Mouse (Mus musculus) c-Kit-positive CD71-positive TER-119-negative erythroid progenitor cells, embryonic 14.5 days (primary cell): Measurements from ENCODE around the gene Abi3.
"Not testable (repeated sequence)": the region's sequence is repeated elsewhere in the genome, so short reads cannot be mapped to it uniquely, and the experiment has no call there.

Source experiments
- DNase-seq: peaks from one replicate; pipeline ENCODE4 v3.0.0-alpha.2; 2013; ENCODE audit warnings: low read depth

Abi3 gene

DNA sequence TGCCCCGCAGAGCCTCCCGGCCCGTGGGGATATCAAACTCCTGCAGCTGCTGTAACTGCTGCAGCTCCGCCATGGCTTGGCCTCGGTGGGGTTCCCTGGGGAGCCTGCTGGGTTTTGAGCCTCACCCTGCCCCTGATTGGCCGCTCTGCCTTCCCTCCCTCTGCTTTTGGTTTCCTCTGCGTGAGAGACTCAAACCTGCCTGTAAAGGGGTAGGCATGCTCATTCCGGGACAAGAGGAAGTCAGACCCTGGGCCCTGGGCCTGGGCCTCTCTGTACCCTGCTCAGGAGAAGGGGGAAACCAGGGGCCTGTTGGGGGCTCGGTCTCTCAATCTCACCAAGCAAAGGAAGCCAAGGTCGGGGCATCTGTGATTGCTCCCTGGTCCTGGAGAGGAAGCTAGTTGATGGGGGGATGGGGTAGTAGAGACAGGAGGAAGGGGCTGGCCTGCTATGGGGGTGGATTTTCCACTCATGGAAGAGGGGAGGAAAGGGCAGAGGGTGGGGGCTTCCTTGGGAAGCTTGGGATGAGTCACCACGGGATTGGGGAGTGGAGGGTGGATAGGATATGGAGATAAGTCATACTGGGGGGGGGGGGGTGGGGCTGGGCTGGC, at the start of gene Abi3:
TSS of gene Abi3 (minus strand) at position 403 of the 608 bp plus-strand sequence.
- no peak for DNase-seq

DNA sequence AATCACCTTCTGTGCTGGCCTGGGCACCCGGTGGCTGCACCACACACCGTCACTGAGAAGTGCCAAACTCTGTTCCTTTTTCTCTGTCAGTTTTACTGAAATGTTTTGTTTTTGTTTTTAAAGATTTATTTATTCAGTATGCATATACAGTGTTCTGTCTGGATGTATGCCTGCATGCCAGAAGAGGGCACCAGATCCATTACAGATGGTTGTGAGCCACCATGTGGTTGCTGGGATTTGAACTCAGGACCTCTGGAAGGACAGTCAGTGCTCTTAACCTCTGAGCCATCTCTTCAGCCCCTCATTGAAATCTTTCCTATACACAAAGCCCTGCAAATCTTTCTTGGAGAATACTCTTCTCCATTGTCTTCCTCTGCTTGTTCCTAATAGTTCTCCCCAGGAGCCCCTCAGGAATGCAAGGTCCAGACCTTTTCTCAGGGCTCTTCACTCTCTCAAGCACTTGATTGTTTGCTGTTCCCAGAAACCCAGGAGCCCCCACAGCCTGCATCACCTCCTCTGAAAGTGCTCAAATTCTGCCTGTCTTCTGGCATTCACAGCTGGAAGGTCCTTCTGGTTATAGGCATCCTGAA, 48.3 kb upstream of the Abi3 start:
- no peak for DNase-seq

DNA sequence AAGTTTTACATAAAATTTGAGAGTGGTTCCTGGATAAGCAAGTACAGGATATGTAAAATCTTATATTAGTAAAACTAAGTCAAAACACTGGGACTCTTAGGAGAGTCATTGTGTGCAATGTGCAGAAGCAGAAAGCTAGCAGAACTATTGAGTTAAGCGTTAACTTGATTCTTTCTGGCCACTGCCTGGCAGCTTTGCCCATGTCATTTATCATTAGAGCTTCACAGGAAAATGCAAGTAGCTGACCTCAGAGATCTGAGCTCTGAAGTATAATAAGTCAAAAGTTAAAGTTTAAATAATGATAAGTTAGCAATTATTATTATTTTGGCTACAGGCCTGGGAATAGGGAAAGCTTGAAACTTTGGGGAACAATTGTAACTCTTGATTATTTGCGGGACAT, 37.6 kb upstream of the Abi3 start:
- DNase-seq: not testable (repeated sequence)

DNA sequence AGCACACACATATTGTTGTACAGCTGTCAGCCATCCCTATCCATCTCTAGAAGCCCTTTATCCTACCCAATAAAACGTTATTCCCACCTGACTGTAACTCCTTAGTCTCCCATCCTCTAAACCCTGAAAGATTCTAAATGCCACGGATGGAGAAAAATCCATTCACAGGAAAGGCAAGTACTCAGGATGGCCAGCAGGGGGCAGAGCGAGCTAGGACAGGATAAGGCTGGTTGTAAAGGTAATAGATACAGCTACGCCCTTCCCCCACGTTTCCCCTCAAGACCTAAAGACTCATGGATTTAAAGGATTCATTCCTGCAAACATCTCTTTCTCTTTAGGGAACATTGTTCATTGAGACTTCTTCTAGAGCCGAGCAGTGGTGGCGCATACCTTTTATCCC, 34.0 kb upstream of the Abi3 start:
- peak; percentile 44 for DNase-seq

DNA sequence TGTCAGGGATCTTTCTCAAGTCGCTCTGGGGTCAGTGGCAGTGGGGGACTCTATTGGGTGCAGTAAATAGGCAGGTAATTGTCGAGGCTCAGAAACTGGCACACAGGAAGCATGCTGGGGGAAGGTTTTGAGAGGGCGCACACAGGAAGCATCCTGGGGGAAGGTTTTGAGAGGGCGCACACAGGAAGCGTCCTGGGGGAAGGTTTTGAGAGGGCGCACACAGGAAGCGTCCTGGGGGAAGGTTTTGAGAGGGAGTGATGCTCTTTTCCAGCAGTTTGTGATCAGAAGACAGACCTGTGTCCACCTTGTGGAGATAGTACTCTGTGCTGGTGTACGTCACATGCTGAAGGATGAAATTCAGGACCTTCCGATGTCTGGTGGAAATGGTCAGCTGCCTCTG, 33.5 kb upstream of the Abi3 start:
- no peak for DNase-seq

DNA sequence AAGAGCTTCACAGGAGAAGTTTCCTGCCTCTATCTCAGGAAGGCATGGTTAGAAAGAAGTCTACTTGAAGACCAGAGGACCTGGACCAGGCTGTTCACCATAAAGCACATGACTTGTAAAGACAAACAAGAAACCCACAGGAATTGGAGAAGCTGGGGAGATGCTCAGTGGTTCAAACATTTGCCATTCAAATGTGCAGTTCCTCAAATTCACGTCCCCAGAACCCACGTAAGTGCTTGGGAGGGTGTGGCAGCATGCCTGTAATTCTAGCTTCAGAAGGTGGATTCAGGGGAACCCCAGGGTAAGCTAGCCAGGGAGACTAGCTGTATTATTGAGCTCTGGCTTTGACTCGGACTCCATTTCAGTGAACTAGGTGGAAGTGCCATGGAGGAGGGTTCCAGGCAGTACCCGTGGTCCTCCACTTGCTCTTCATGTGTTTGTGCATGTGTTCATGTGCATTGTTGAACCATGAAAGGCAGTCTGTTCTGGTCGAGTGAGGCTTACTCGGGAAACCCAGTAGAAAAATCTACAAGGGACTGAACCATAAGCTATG, 27.7 kb upstream of the Abi3 start:
- DNase-seq: no peak

DNA sequence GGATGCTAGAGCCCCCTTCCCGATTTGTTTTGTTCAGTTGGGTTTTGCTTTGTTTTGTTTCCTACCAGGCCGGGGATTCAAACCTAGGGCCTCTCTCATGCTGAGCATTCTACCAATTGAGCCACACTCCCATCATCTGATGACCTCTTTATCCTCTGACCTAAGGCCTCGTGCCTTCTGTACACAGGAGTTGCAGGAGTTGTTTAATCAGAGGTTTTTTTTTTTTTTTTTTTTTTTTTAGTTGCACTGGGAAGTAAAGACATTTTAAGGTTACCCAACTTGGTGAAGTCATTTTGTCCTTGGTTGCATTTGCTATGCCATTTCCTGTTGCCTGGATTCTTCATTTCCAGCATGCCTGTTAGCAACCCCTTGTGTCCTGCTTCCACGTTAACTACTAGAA, 27.2 kb upstream of the Abi3 start:
- DNase-seq: no peak

DNA sequence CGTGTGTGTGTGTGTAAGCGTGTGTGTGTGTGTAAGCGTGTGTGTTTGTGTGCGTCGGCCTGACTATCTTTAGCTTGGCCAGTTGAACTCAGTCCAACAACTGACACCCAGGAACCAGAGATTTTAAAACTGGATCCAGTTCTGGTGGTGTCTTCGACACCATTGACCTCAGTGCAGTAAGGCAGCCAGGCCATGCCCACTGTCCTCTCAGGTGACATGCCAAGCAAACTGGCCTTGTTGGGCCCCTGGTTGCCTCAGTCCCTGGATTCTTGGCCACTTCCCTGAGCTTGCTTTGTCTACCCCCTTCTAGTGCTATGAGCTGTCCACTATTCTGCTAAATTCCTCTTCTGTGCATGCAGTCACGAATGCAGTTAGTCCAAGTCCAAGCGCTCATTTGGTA, 19.1 kb upstream of the Abi3 start:
- DNase-seq: no peak

DNA sequence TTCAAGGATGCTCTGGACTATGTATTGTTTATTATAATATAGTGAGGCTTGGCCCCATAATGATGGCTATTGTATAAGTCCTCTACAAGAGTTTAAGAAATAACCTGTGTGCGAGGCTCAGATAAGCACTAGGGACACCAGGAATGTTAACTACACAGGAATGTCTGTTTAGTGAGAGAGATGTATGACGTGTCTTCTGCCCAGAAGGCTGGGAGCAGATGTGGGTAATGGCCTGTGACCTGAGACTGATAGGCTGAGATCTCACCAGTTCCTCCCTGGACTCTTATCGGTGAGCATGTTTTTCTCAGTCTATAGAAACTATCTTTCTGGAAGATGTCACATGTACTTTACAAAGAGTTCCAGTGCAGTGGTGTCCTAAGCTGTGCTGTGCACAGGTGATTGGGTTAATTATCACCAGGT, 17.8 kb upstream of the Abi3 start:
- peak; percentile 71 for DNase-seq

DNA sequence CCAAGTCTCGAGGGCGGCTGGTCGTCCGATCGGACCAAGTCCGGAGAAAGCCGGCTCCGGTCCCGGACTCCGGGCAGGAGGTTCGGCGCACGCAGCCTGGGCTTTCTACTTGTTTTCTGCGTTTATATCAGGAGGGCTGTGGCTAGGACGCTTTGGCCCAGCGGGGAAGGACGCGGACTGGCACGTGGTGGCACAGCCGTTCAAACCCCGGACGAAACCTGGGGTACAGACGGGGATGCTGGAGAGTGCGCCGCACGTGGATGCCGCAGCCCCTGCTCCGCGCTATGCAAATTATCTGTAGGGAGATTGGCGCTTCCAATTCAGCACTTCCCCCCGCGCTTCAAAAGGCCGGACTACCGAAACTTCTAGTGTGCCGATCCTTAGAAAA, 17.2 kb upstream of the Abi3 start:
- peak; percentile 57 for DNase-seq

DNA sequence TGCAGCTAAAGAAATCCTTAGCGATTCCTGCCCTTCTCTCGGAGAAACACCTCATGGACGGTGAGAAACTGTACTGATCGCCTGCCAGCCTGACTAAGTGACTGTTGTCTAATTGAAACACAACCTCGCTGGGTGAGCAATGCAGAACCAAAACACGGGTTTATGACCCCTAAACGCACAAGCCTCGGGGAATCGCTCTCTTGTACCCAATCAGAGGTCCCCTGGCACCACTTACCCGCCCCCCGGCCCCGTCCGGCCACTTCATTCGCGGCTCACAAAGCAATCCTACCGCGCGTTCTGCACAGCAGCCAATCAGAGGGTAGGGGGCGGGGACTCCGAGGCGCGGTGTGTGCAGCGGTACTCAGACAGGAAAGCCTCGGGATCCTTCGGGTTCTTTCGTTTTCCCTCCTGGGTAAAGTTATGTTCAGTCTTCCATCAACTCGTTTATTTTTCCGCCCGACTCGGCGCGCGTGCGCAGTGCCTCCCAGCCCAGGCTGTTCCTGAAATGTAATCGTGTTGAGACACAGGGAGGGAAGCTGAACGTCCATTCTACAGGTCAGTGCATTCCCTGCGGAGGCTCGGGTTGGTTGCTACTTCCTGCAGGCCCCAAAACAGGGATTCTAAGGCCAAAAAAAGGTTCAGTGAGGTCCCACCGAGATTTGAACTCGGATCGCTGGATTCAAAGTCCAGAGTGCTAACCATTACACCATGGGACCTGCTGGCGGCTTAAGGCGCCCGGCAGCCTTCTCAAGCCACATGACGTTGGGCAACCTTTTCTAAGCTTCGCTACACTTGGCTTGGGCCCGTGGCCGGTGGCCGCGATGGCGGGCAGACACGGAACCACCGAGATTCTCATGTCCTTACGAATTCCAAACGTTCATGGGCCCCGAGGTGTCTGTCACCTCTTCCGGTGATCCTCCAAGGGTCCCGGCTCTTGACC, 16.5 kb upstream of the Abi3 start:
- DNase-seq: peak; percentile 97

DNA sequence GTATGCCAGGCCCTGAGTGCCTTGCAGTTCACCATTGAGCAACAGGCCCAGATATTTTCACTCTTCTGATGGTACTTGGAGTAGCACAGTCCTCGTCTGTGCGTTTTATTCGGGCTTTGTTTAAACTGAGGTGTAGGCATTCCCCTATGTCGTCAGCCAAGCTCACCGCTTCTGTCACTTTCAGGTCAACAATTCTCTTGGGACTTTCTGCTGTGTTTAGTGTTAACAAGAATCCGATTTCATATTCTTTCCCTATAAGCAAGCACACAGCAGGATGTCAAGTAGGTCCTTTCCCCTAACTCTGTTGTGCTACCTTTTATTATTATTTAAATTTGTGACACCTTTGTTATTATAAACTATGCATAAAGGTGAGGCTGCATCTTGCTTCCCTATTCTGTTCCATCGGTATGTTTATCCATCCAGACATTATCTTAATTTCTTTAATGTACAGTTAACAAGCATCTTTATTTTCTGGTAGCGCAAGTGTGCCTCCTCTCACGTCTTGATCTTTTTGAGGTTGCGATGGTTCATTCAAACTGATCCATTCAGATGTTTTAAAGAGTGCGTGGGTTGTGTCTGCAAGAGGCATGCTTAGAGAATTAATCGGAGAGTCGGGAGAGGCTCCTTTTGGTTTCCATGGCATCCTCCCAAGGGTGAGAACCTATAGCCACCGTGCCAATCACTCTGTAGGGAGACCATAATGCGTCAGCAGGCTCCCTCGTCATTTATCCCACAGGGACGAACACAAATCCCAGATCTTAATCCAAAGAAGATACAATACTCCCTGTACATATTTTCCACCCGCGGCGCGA, 15.6 kb upstream of the Abi3 start:
- no peak for DNase-seq

DNA sequence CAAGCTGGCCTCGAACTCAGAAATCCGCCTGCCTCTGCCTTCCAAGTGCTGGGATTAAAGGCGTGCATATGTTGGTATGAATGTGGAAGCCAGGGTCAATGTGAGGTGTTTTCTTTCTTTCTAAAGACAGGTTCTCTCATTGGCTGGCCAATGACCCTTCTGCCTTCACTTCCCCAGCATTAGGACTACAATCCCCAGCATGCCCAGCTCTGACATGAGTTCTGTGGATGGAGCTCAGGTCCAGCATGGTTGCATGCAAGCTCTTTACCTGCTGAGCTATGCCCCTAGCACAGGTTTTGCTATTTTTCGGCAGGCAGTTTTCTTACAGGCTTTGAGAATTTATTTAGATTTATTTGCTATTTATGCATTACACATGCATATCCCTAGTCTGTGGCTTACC, 15.0 kb upstream of the Abi3 start:
- DNase-seq: no peak

DNA sequence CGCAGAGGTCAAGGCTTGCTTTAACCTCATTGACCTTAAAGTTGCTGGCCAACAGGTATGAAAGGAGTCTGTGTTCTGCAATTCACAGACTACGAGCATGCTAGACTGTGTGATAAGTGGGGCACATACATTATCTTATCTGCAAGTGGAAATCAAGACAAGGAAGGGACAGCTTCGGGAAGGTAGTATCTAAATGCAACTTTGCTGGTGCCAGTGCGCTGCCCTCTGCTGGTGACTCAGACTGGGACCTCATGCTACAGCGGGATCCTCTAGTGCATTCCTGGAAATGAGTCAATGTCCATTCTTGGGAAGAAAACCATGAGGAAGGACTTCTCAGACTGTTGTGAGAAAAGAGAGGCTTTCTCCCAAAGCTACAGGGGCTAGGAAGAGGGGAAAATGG, 11.4 kb upstream of the Abi3 start:
- DNase-seq: no peak

DNA sequence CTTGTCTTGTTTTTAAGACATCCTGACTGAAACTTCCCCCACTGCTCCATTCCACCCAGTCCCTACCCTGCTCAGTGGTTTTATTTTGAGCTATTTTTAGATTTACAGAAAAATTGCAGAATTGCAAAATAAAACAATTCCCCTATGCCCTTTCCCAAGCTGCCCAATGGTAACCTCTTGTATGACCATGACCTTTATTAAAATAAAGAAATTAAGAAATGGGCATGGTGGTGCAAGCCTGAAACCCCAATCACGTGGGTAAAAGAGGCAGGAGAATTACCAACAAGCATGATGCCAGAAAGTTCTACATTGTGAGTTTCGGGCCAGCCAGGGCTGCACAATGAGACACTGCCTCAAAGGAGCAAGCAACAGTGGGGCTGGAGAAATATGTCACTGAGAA, 8.6 kb upstream of the Abi3 start:
- DNase-seq: no peak

DNA sequence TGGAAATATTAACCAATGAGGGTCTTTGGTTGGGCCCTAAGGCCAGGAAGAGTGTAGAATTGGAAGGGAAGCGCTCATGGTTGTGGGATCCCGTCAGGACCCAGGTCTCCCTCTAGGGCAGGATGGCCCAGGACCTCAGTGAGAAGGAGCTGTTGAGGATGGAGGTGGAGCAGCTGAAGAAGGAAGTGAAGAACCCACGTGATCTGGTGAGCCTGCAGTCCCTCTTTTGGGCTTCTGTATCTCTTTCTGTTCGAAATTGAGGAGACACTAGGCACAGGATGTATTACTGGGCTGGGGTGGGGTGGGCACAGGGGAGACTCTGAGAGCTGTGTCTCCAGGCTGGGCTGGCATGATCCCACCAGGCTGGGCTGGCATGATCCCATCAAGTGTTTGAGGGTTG, 2.7 kb upstream of the Abi3 start:
- DNase-seq: no peak

DNA sequence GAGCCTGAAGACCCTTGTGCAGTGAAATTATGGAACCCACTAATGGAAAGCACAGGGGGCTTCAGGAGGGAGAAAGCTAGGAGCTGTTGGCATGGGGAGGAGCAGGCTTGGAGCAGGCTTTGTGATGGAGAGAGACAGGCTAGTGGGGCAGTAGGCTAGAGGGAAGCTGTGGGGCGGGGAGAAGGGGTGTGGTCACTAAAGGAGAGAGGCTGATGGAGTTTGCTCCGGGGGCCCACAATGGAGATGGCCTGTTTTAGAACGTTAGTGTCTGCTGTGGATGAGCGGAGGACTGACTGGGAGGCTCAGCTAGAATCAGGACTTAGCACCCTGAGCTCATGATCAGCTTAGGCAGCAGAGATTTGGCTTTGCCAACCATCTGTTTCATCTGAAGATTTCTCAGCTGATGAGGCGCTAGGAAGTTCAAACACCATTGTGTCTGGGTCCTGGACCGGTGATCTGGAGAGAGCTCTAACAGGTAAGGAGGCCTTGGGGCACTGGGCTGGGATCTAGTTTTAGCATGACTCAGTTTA, 1.2 kb upstream of the Abi3 start:
- no peak for DNase-seq

DNA sequence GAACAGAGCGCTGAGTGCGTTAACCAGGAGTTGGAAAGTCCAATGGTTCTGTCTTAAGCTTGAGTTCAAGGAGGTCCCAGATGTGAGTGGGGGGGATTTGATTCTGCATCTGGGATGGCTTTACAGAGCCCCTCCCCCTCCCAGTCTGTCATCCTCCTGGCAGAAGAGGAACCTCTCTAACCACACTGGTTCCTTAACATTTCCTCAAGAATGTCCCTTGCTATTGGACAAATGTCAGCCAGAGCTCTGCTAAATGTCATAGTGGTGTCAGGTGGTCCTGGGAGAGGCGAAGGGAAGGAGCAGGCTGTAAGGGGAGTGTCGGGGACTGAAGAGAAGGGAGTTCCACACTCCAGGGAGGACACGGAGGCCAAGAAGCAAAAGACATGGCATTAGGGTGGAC, 677 bp upstream of the Abi3 start:
- DNase-seq: no peak

DNA sequence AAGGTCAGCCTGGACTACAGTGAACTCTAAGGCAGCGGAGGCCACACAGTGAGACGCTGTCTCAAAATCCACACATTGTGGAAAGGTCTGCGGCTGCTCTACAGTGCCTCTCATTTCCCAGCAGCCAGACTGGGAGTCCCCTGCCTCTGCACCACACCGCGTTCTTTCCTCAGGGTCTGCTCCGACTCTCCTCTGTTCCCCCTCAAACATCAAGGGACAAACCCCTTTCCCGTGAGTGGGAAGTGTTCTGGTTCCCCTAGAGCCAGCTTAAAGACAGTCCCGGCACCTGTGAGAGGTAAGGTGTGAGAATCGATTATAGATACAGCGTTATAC, 812 bp downstream of the Abi3 start:
- DNase-seq: no peak

DNA sequence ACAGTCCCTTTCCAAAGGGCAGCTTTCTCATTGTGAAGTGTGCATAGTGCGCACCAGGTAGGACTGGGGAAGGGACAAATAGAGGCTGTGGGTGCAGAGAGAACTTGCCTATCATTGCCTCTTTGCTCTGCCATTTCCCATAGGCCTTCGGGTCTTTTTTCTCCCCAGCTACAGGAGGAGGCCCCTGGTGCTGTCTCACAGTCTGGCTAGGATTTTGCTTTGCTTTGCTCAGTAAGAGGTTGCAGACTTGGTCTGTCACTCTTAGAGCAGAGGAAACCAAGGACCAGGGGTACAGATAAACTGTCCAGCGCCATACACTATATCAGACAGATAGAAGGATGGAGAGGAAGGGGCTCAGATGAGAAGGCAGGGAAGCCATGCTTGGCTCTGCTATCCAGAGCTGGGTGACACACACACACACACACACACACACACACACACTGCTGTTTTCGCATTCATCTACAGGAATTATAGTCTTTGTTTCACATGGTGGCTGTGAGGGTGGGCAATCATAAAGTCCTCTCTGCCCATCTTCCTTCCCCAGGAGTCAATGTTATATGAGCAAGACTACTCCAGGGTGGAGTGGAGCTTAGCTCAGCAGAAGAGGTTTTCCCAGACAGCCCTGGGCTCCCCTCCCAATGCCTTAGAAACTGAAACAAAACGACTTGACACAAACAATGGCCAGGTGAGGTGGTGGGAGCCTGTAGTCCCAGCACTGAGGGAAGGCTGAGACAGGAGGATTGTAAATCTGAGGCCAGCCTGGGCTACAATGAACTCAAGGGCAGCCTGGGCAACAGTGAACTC, 1.4 kb downstream of the Abi3 start:
- DNase-seq: no peak
